Mouse (Mus musculus): Measurements from ENCODE around the gene Dpp8.

DNA sequence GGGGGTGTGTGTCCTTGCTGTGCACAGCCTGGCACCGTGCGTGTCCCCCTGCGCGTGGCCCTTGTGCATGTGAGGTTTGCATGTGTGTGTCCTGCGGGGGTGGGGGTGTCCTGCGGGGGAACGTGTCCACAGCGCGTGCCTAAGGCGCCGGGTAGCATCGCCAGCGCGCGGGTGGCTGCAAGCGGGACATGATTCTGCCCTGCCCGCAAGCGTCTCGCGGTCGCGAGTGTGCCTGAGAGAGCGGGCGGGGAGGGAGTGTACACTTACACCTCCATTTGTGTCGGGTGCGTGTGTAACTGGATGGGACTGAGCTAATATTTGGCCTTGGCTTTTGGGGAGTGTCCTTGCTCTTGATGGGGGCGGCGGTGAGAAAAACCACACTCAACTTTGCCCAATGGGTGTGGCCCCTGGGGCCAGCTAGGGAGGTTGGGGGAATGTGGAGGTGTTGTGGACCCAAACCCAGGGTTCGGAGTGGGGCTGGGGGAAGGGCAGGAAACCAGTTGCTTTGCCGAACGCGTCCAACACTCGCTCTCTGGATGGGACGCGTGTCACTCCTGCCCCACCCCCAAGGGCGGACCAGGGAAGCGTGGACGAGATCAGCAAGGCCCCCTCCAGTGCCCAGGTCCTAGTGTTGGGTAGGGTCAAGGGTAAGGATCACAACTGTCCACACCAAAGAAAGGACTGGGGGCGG, 69.6 kb downstream of the Dpp8 start:
- TF ChIP-seq CTCF (IDR thresholded peaks at IDR 0.05; ENCODE audit: low read depth): no peak
- TF ChIP-seq EP300 (optimal IDR thresholded peaks at IDR 0.05): no peak

All from stomach, postnatal 0 days (tissue).